In genomic region chr16:43253077-43253476, GRCm38 (mm10) we compare ENCODE assay signal across 18 mouse cellular contexts.
A peak's percentile ranks its signal among the peaks of the same experiment; 100 is the strongest.
DNase-seq lines count a peak whose midpoint lies in the region; ATAC-seq lines count a peak whose summit lies in the region.
"Had no signal": no experiment of that assay in that cellular context is flagged by ENCODE, and none has a peak within 500 bp of the region (broad histone marks: within the 10 kb centered on the region; RNA-seq: fewer than 3 reads in every experiment).

No protein-coding gene starts in this region.

- H3K9ac ChIP-seq in forebrain, embryonic 16.5 days (replicated peaks; ENCODE audit: low read depth, low read length) = no peak overlapping the region
- H3K9ac ChIP-seq: intestine, embryonic 15.5 days; limb, embryonic 13.5 days; midbrain, embryonic 15.5 days; neural tube, embryonic 12.5 days had no signal

- no peaks in the 10 kb centered on the region for H3K4me1 ChIP-seq in forebrain, embryonic 16.5 days (replicated peaks; ENCODE audit: control insufficient read depth, insufficient read depth, low read length)
- H3K4me1 ChIP-seq: embryonic facial prominence, embryonic 10.5 days; intestine, embryonic 15.5 days; midbrain, embryonic 15.5 days; neural tube, embryonic 12.5 days had no signal

- H3K27ac ChIP-seq in forebrain, embryonic 16.5 days (ENCODE audit: low read length) = no peak overlapping the region
- H3K27ac ChIP-seq: embryonic facial prominence, embryonic 10.5 days; heart, embryonic 10.5 days; hindbrain, embryonic 10.5 days; intestine, embryonic 15.5 days; limb, embryonic 13.5 days; midbrain, embryonic 15.5 days; neural tube, embryonic 12.5 days had no signal

- H3K4me3 ChIP-seq in forebrain, embryonic 16.5 days (replicated peaks; ENCODE audit: low read length) = no peak overlapping the region
- H3K4me3 ChIP-seq: embryonic facial prominence, embryonic 10.5 days; heart, embryonic 10.5 days; hindbrain, embryonic 10.5 days; intestine, embryonic 15.5 days; limb, embryonic 13.5 days; midbrain, embryonic 15.5 days; neural tube, embryonic 12.5 days had no signal

- peak; percentile 59 to 78 for DNase-seq in adrenal gland, adult (ENCODE audit: inconsistent age in 2 of 2, low spot score in 1 of 2)
- no peak for DNase-seq in adrenal gland, postnatal 4 days (ENCODE audit: low spot score in 2 of 2)
- DNase-seq in right cerebral cortex, adult 18-20 months = peak; percentile 9
- no peak for DNase-seq in right cerebral cortex, postnatal 25 days
- peak; percentile 36 for DNase-seq in adrenal gland, postnatal 14 days
- DNase-seq in thymus, postnatal 14 days = no peak
- DNase-seq in T-cell, adult 2 months (ENCODE audit: low spot score) = no peak
- DNase-seq: B cell, adult 2 months; cerebellum, postnatal 25 days; gastrocnemius, postnatal 25 days had no signal

- ATAC-seq in forebrain, embryonic 16.5 days = no peak
- ATAC-seq: intestine, embryonic 15.5 days; midbrain, embryonic 15.5 days had no signal

- 45% methylated on average over 2 of the region's 2 CpGs for WGBS in forebrain, embryonic 16.5 days

- no peaks in the 10 kb centered on the region for H3K9me3 ChIP-seq in forebrain, embryonic 16.5 days (ENCODE audit: control insufficient read depth, low read length)
- H3K9me3 ChIP-seq: embryonic facial prominence, embryonic 10.5 days; heart, embryonic 10.5 days; hindbrain, embryonic 10.5 days; intestine, embryonic 15.5 days; limb, embryonic 13.5 days; midbrain, embryonic 15.5 days; neural tube, embryonic 12.5 days had no signal

- H3K27me3 ChIP-seq in forebrain, embryonic 16.5 days (replicated peaks; ENCODE audit: control insufficient read depth, insufficient read depth, low read length) = no peaks in the 10 kb centered on the region
- H3K27me3 ChIP-seq: intestine, embryonic 15.5 days; limb, embryonic 13.5 days; midbrain, embryonic 15.5 days; neural tube, embryonic 12.5 days had no signal

- no peak overlapping the region for H3K4me2 ChIP-seq in forebrain, embryonic 16.5 days (ENCODE audit: low read length)
- H3K4me2 ChIP-seq: intestine, embryonic 15.5 days; limb, embryonic 13.5 days; midbrain, embryonic 15.5 days; neural tube, embryonic 12.5 days had no signal

- no peaks in the 10 kb centered on the region for H3K36me3 ChIP-seq in forebrain, embryonic 16.5 days (ENCODE audit: control insufficient read depth, insufficient read depth)
- H3K36me3 ChIP-seq: embryonic facial prominence, embryonic 10.5 days; heart, embryonic 10.5 days; hindbrain, embryonic 10.5 days; intestine, embryonic 15.5 days; limb, embryonic 13.5 days; midbrain, embryonic 15.5 days; neural tube, embryonic 12.5 days had no signal

Comparison
In these comparisons a context has a peak if more than half of its experiments do, and no peak if none do; other contexts are left out.
1. DNase-seq: peak in adrenal gland, adult (2 of 2), right cerebral cortex, adult 18-20 months (single experiment) and adrenal gland, postnatal 14 days (single experiment); none in adrenal gland, postnatal 4 days (0 of 2), right cerebral cortex, postnatal 25 days (single experiment), thymus, postnatal 14 days (single experiment) and T-cell, adult 2 months (single experiment).